Mouse (Mus musculus): ENCODE measurements around the gene Atp6v1e1. TPM values are rescaled to one million over a fixed set of nuclear protein-coding genes. Genes with fewer than 3 reads are reported as not detected.
A peak's percentile ranks its signal among the peaks of the same experiment; 100 is the strongest.
"Not testable (repeated sequence)": the region's sequence is repeated elsewhere in the genome, so short reads cannot be mapped to it uniquely, and the experiment has no call there.

Atp6v1e1 gene
- 134 TPM in 2 replicates for polyA plus RNA-seq (2011; ENCODE audit: insufficient read depth, insufficient read length, low replicate concordance, missing spikeins)

GRCm38 (mm10) chr6:120822307-120822928 lies at the start of gene Atp6v1e1:
Gene Atp6v1e1 (minus strand): TSS chr6:120822793.
- H3K4me3 ChIP-seq (replicated peaks; ENCODE audit: control insufficient read depth, low read depth, low read length), result peak within 1 kb of the TSS; percentile 99
- H3K27ac ChIP-seq (ENCODE audit: control insufficient read depth, insufficient read depth, low read depth, low read length, poor library complexity), result peak within 1 kb of the TSS; percentile 97
- peaks cover 1% of the 10 kb centered on the region; the same call in 1 of the 2 replicates for H3K4me1 ChIP-seq (ENCODE audit: control insufficient read depth, insufficient read depth, low read length)
- TF ChIP-seq POLR2A (IDR thresholded peaks at IDR 0.05; ENCODE audit: borderline replicate concordance, control insufficient read depth, low read depth, low read length) (peak; percentile 85; the same call in 1 of the 2 replicates), CTCF (IDR thresholded peaks at IDR 0.05; ENCODE audit: control insufficient read depth, insufficient read depth, low read length) (no peak)
- under 1% methylated on average over 41 of the region's 41 CpGs for WGBS

GRCm38 (mm10) chr6:120871286-120871685 lies 48.7 kb upstream of the Atp6v1e1 start:
- Histone ChIP-seq H3K4me3 (replicated peaks; ENCODE audit: control insufficient read depth, low read depth, low read length) (no peak overlapping the region), H3K4me1 (ENCODE audit: control insufficient read depth, insufficient read depth, low read length) (no peaks in the 10 kb centered on the region; the same call in 1 of the 2 replicates), H3K27ac (ENCODE audit: control insufficient read depth, insufficient read depth, low read depth, low read length, poor library complexity) (no peak overlapping the region)
- 66% methylated on average over 2 of the region's 2 CpGs for WGBS
- TF ChIP-seq CTCF (IDR thresholded peaks at IDR 0.05; ENCODE audit: control insufficient read depth, insufficient read depth, low read length) (no peak), POLR2A (IDR thresholded peaks at IDR 0.05; ENCODE audit: borderline replicate concordance, control insufficient read depth, low read depth, low read length) (no peak)

GRCm38 (mm10) chr6:120868824-120869223 lies 46.2 kb upstream of the Atp6v1e1 start:
- Histone ChIP-seq H3K4me3 (replicated peaks; ENCODE audit: control insufficient read depth, low read depth, low read length) (no peak overlapping the region), H3K4me1 (ENCODE audit: control insufficient read depth, insufficient read depth, low read length) (no peaks in the 10 kb centered on the region; the same call in 1 of the 2 replicates), H3K27ac (ENCODE audit: control insufficient read depth, insufficient read depth, low read depth, low read length, poor library complexity) (no peak overlapping the region)
- no peak for TF ChIP-seq CTCF (IDR thresholded peaks at IDR 0.05; ENCODE audit: control insufficient read depth, insufficient read depth, low read length)
- no peak for TF ChIP-seq POLR2A (IDR thresholded peaks at IDR 0.05; ENCODE audit: borderline replicate concordance, control insufficient read depth, low read depth, low read length)
- WGBS, result 55% methylated on average over 1 of the region's 1 CpGs

GRCm38 (mm10) chr6:120866051-120866814 lies 43.6 kb upstream of the Atp6v1e1 start:
- no peak overlapping the region for H3K27ac ChIP-seq (ENCODE audit: control insufficient read depth, insufficient read depth, low read depth, low read length, poor library complexity)
- H3K4me3 ChIP-seq (replicated peaks; ENCODE audit: control insufficient read depth, low read depth, low read length), result no peak overlapping the region
- TF ChIP-seq CTCF (IDR thresholded peaks at IDR 0.05; ENCODE audit: control insufficient read depth, insufficient read depth, low read length), result no peak
- TF ChIP-seq POLR2A (IDR thresholded peaks at IDR 0.05; ENCODE audit: borderline replicate concordance, control insufficient read depth, low read depth, low read length), result no peak
- WGBS, result 32% methylated on average over 9 of the region's 9 CpGs
- no peaks in the 10 kb centered on the region for H3K4me1 ChIP-seq (ENCODE audit: control insufficient read depth, insufficient read depth, low read length)

- Histone ChIP-seq H3K27ac (ENCODE audit: control insufficient read depth, insufficient read depth, low read depth, low read length, poor library complexity) (no peak overlapping the region), H3K4me3 (replicated peaks; ENCODE audit: control insufficient read depth, low read depth, low read length) (no peak overlapping the region), H3K4me1 (ENCODE audit: control insufficient read depth, insufficient read depth, low read length) (peaks cover 1% of the 10 kb centered on the region; the same call in 1 of the 2 replicates)
- 89% methylated on average over 3 of the region's 3 CpGs for WGBS
- TF ChIP-seq CTCF (IDR thresholded peaks at IDR 0.05; ENCODE audit: control insufficient read depth, insufficient read depth, low read length), result no peak
- no peak for TF ChIP-seq POLR2A (IDR thresholded peaks at IDR 0.05; ENCODE audit: borderline replicate concordance, control insufficient read depth, low read depth, low read length)
These were observed 37.5 kb upstream of the Atp6v1e1 start for GRCm38 (mm10) chr6:120860079-120860478.

- WGBS, result 87% methylated on average over 8 of the region's 8 CpGs
- no peak overlapping the region for H3K4me3 ChIP-seq (replicated peaks; ENCODE audit: control insufficient read depth, low read depth, low read length)
- H3K27ac ChIP-seq (ENCODE audit: control insufficient read depth, insufficient read depth, low read depth, low read length, poor library complexity), result no peak overlapping the region
- TF ChIP-seq POLR2A (IDR thresholded peaks at IDR 0.05; ENCODE audit: borderline replicate concordance, control insufficient read depth, low read depth, low read length) (no peak), CTCF (IDR thresholded peaks at IDR 0.05; ENCODE audit: control insufficient read depth, insufficient read depth, low read length) (no peak)
- peaks cover 1% of the 10 kb centered on the region; the same call in 1 of the 2 replicates for H3K4me1 ChIP-seq (ENCODE audit: control insufficient read depth, insufficient read depth, low read length)
These were observed 35.7 kb upstream of the Atp6v1e1 start for GRCm38 (mm10) chr6:120858217-120858711.

GRCm38 (mm10) chr6:120854413-120854812 lies 31.8 kb upstream of the Atp6v1e1 start:
- H3K4me3 ChIP-seq (replicated peaks; ENCODE audit: control insufficient read depth, low read depth, low read length), result no peak overlapping the region
- H3K27ac ChIP-seq (ENCODE audit: control insufficient read depth, insufficient read depth, low read depth, low read length, poor library complexity), result no peak overlapping the region
- TF ChIP-seq POLR2A (IDR thresholded peaks at IDR 0.05; ENCODE audit: borderline replicate concordance, control insufficient read depth, low read depth, low read length) (no peak), CTCF (IDR thresholded peaks at IDR 0.05; ENCODE audit: control insufficient read depth, insufficient read depth, low read length) (no peak)
- 67% methylated on average over 10 of the region's 10 CpGs for WGBS
- H3K4me1 ChIP-seq (ENCODE audit: control insufficient read depth, insufficient read depth, low read length), result peaks cover 1% of the 10 kb centered on the region; the same call in 1 of the 2 replicates

- not testable (repeated sequence) for H3K4me1 ChIP-seq (ENCODE audit: control insufficient read depth, insufficient read depth, low read length); H3K27ac ChIP-seq (ENCODE audit: control insufficient read depth, insufficient read depth, low read depth, low read length, poor library complexity); H3K4me3 ChIP-seq (replicated peaks; ENCODE audit: control insufficient read depth, low read depth, low read length)
These were observed 28.1 kb upstream of the Atp6v1e1 start for GRCm38 (mm10) chr6:120850720-120851119.

Measured in bone marrow, adult 2 months (tissue).